Mouse (Mus musculus) olfactory bulb, adult 2 months (tissue): ENCODE measurements around the gene Gm9922. TPM values are rescaled to one million over a fixed set of nuclear protein-coding genes. Genes with fewer than 3 reads are reported as not detected.
A peak's percentile ranks its signal among the peaks of the same experiment; 100 is the strongest.

Experiments
- H3K27ac ChIP-seq: fragments of 200-500 bp; 2 replicates; pipeline ENCODE4 v1.5.1; 2012; ENCODE audit warnings: low read depth, low read length; ENCODE audit not compliant: insufficient read depth
- H3K4me1 ChIP-seq: fragments of 200-500 bp; 2 replicates; pipeline ENCODE4 v1.6.1; 2012; ENCODE audit warnings: low read length; ENCODE audit not compliant: control insufficient read depth, insufficient read depth
- H3K4me3 ChIP-seq: fragments of 200-500 bp; 2 replicates; pipeline ENCODE4 v1.5.1; 2012; ENCODE audit warnings: mild to moderate bottlenecking, low read depth, low read length, moderate library complexity; ENCODE audit not compliant: insufficient read depth
- CTCF ChIP-seq: fragments of 200-500 bp; IDR thresholded peaks from 2 replicates; pipeline ENCODE4 v1.5.1; 2012; ENCODE audit warnings: low read depth, mild to moderate bottlenecking, low read length, moderate library complexity; ENCODE audit not compliant: insufficient read depth
- POLR2A ChIP-seq: fragments of 200-500 bp; IDR thresholded peaks from 2 replicates; pipeline ENCODE4 v1.6.1; 2012; ENCODE audit warnings: mild to moderate bottlenecking, low read depth, low read length, moderate library complexity; ENCODE audit not compliant: insufficient read depth
- WGBS: fragments of 180-500 bp; shearing (Covaris S2); methylation state at CpG from one replicate; pipeline ENCODE4 v1.1.7; 2018; 5-methylcytosine and 5-hydroxymethylcytosine counted together
- polyA plus RNA-seq: library from polyadenylated mRNA; stranded (reverse); fragments of >200 nt; gene quantifications from 2 replicates; pipeline ENCODE4 v1.2.4, GENCODE M21; 2012; ENCODE audit warnings: low replicate concordance; ENCODE audit not compliant: missing spikeins, insufficient read depth, insufficient read length

Gene Gm9922
- not detected in 2 replicates for polyA plus RNA-seq

DNA sequence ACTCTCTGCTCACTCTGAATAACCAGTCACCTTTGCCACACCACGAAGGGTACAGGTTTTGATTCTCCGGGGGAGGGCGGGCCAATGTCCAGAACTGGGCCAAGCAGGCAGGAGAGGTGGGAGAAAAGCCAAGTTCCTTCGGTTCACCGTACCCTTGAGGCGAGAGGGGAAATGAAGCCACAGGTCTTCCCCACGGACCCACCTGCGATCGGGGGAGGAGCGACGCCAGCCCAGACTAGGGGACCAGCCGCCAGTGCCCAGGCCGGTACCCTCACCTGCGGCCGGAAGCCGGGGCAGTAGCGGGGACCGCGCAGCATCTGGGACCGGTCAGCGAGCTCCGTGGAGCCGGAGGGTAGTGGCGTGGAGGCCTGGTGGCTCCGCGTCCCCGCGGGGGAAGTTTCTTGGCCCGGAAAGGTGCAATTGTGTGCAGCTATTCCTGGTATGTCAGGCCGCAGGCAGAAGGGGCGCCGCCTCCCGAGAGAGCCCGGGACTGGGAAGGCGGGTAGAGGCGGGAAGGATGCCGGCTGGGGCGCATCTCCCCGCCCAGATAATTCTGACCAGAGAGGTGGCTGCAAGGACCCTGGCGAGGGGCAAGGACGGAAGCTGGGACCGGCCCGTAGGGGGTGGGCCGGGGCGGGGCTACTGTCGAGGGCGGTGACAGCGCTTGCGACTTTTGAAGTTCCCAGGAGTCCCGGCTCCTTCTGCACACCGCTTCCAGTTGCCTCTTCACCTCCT, at the start of gene Gm9922, which contains the start of gene Lmo7:
Gm9922 (minus strand) TSS at position 578 of the 735 bp plus-strand sequence.
Lmo7 (plus strand) TSS at position 721 of the 735 bp plus-strand sequence.
- TF ChIP-seq POLR2A: no peak
- no peak for TF ChIP-seq CTCF
- Histone ChIP-seq H3K4me1 (peaks cover 12% of the 10 kb centered on the region), H3K4me3 (peak within 1 kb of the TSS; percentile 46), H3K27ac (no peak within 1 kb of the TSS)
- WGBS: 1% methylated on average over 51 of the region's 51 CpGs

DNA sequence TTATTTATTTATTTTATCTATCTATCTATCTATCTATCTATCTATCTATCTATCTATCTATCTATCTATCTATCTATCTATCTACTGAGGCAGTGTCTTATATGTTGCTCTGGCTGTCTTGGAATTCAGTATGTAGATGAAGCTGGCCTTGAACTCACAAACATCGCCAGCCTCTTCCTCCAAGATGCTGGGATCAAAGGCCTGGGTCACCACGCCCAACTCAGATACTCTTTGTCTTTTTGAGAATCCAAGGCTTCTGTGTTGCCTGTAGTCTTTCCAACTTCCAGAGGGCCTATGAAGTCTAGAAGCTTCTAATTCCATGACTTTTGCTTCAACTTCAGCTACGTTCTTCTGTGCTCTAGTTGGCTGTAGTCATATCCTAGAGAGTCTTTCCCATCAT, 48.8 kb upstream of the Gm9922 start:
- WGBS: 96% methylated on average over 3 of the region's 3 CpGs
- H3K27ac ChIP-seq: no peak overlapping the region
- no peaks in the 10 kb centered on the region for H3K4me1 ChIP-seq
- no peak overlapping the region for H3K4me3 ChIP-seq
- TF ChIP-seq POLR2A (no peak), CTCF (no peak)

GRCm38 (mm10) chr14:101777129-101777493, 47.5 kb upstream of the Gm9922 start:
- TF ChIP-seq POLR2A: no peak
- TF ChIP-seq CTCF: no peak
- H3K4me3 ChIP-seq: no peak overlapping the region
- no peak overlapping the region for H3K27ac ChIP-seq
- no peaks in the 10 kb centered on the region for H3K4me1 ChIP-seq
- 68% methylated on average over 3 of the region's 3 CpGs for WGBS

DNA sequence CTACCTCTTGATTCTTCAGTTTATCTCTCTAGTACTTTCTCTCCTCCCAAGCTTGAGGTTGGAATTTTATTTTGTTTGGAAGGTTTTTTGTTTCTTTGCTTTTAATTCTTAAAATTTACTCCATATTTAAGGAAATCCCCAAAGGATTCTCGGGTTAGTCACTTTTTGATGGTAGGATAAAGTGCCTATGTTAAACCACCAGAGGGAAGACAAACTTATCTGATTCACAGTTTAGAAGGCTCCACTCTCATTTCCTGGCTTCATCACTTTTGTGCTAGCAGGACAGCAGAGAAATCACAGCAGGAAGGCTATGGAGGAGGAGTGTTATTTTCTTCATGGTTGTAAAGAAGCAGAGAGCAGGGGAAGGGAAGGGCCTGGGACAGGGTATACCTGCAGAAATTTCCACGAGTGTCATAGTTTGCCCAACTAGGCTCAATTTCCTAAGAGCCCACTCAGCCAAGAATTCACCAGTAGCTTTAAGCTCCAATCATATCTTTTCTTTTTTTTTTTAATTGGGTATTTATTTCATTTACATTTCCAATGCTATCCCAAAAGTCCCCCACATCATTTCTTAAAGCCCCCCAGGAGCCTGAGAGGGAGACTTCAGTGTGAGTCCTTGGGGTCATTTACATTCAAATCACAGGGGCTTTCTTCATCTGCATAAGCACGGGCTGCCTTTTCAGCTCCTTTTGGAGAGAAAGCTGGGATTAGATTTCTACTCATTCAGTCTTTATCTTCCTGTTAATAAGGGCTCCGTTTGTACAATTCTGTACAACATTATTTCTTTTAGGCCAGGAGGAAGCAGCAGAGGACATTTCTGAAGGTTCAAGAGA, 46.9 kb upstream of the Gm9922 start:
- WGBS: 57% methylated on average over 4 of the region's 4 CpGs
- TF ChIP-seq CTCF (no peak), POLR2A (no peak)
- no peaks in the 10 kb centered on the region for H3K4me1 ChIP-seq
- no peak overlapping the region for H3K4me3 ChIP-seq
- no peak overlapping the region for H3K27ac ChIP-seq

DNA sequence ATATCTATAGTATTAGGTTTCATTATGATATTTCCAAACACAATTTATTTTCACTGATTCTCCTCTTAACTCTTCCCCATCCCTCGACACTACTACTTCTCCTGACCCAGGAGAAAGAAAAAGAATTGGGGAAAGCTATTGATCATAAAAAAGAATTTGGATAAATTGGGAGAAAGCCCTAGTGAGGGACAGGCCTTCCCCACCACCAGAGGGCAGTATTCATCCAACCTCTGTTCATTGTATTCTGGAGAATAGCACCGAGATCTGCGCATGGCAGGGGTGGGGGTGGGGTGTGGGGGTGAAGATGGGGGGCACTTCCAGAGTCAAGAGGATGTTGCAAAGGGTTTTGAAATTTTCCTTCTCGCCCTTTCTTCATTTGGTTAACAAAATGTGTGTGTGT, 45.0 kb upstream of the Gm9922 start:
- WGBS: 61% methylated on average over 4 of the region's 4 CpGs
- no peaks in the 10 kb centered on the region for H3K4me1 ChIP-seq
- H3K27ac ChIP-seq: no peak overlapping the region
- TF ChIP-seq POLR2A (no peak), CTCF (no peak)
- H3K4me3 ChIP-seq: no peak overlapping the region

DNA sequence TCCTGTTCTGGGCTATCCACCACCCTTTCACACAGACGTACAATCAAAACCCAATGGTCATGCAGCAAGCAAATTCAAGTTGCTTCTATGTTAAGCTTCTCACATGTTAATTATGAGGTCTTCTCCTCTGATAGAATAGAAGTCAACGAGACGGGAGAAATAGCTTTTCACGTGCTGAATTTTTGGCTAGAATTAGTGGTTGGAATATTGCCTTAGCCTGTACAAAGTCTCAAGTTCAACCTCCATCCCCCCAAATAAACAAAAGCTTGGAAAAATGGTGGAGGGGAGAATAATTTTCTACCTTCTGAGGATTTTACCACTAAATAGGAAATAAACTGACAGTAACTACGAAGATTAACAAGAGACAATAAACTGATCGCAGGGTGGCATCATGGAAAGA, 42.1 kb upstream of the Gm9922 start:
- no peak overlapping the region for H3K4me3 ChIP-seq
- no peak overlapping the region for H3K27ac ChIP-seq
- 92% methylated on average over 6 of the region's 6 CpGs for whole genome bisulfite sequencing
- H3K4me1 ChIP-seq: no peaks in the 10 kb centered on the region
- no peak for TF ChIP-seq CTCF
- no peak for TF ChIP-seq POLR2A

- Histone ChIP-seq H3K4me3 (no peak overlapping the region), H3K27ac (no peak overlapping the region), H3K4me1 (no peaks in the 10 kb centered on the region)
- TF ChIP-seq CTCF (no peak), POLR2A (no peak)
- 85% methylated on average over 5 of the region's 5 CpGs for WGBS
These were observed 41.7 kb upstream of the Gm9922 start for GRCm38 (mm10) chr14:101771336-101771735.

DNA sequence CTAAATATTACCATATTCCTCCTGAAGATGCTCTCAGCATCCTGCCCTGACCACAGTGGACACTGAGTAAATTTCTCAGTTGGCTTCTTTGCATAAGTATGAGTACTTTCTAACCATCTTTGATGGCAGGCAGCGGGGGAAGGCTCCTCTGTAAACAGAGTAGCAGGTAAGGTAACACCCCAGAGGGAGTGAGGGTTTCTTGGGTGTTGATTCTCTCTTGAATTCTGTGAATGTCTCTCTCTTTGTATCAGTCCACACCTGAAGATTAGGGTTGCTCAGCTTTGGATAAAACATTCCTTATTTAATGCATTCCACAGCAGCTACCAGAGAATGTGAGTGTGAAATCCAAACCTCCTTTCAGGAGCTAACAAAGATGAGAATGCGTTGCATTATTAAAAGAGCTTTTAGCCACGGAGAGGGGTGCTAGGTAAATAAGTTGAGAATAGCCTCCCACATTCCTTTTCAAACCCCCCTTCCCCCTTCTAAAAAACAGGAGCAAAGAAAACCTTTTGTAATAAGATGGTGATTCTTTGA, 34.2 kb upstream of the Gm9922 start:
- Histone ChIP-seq H3K4me1 (no peaks in the 10 kb centered on the region), H3K27ac (no peak overlapping the region), H3K4me3 (no peak overlapping the region)
- 50% methylated on average over 3 of the region's 3 CpGs for WGBS
- TF ChIP-seq CTCF (no peak), POLR2A (no peak)

DNA sequence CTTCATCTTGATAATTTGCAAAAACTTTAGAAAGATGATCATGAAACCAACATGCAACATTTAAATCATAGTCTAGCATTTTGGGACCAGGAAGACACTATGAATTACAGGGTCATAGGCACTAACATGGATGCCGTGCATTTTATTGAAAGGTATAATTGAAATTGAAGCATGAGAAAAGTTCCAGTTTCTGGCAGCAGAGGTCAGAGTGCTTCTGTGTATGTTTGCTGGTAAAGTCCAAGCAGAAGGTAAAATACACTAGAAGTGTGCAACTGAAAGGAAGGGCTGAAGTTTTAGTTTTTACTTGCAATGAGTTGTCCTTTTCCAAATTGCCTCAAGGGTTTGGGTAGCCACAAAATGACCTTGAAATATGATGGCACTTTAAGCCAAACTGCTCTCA, 32.7 kb upstream of the Gm9922 start:
- Histone ChIP-seq H3K27ac (no peak overlapping the region), H3K4me1 (no peaks in the 10 kb centered on the region), H3K4me3 (no peak overlapping the region)
- TF ChIP-seq POLR2A (no peak), CTCF (no peak)
- 39% methylated on average over 1 of the region's 1 CpGs for WGBS
